Mouse (Mus musculus) C3H10T1/2 (cell line): ENCODE results near the gene Abcc3. TPM values are rescaled to one million over a fixed set of nuclear protein-coding genes. Genes with fewer than 3 reads are reported as not detected.

Experiments
- polyA plus RNA-seq, 2 experiments: library from polyadenylated mRNA; unstranded; fragments of >200 nt; fragmentation: generic; extraction: Trizol; gene quantifications; one replicate each; pipeline ENCODE4 v1.2.1; 2012; ENCODE audit warnings: missing spikeins in 2 of 2

Abcc3 gene
- polyA plus RNA-seq = 1 to 10 TPM in 1 of 2 experiments, under 1 TPM in 1; 0.28 to 3.4 TPM

GRCm38 (mm10) chr11:94392672-94393109 is at the start of gene Abcc3:
Gene Abcc3 (minus strand): TSS chr11:94392997.

GRCm38 (mm10) chr11:94327693-94328643 is 64.8 kb downstream of the Abcc3 start, which contains the start of gene Ankrd40:
Gene Ankrd40 (plus strand): TSS chr11:94328001.

DNA sequence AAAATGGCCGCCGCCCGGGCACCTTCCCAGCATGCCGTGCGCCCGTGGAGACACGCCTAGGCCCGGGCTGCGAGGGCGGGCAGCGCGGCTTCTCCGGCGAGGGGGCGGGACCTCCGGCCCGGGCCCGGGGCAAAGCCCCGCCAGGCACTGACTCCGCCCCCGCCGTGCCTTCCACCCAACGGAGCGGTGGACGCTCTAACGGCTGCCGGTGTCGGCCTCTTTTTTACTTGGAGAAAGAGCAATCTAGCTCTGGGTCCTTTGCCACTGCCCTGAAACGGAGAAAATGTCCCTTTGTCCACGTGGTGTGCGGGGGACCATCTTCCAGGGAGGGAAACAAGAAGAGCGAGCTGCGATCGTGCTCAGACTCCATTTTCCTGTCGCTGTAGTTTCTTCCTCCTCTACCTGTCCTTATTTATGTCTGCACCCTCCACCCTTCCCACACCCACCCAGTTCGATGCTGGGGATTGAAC is 70.8 kb downstream of the Abcc3 start, which contains the start of gene Luc7l3:
Gene Luc7l3, minus strand, starts transcription at position 58 of the 470 bp plus-strand sequence.

Other genes with a start within 250 kb of the Abcc3 start
- 10 to 100 TPM in 1 of 2 experiments, 1 to 10 TPM in 1; 1.6 to 30.7 TPM for gene Tob1, start 181.5 kb downstream of the Abcc3 start, polyA plus RNA-seq
- gene Wfikkn2, start 147.0 kb downstream of the Abcc3 start, polyA plus RNA-seq = under 1 TPM; 0.01 to 0.26 TPM
- gene Gm21885, start 111.1 kb downstream of the Abcc3 start, polyA plus RNA-seq = not detected
- gene Luc7l3, start 71.0 kb downstream of the Abcc3 start, polyA plus RNA-seq = 10 to 100 TPM in 1 of 2 experiments, 1 to 10 TPM in 1; 5.7 to 20.8 TPM
- gene Ankrd40, start 65.0 kb downstream of the Abcc3 start, polyA plus RNA-seq = 10 to 100 TPM; 58.6 to 60.3 TPM
- gene Cacna1g, start 81.2 kb upstream of the Abcc3 start, polyA plus RNA-seq = 10 to 100 TPM in 1 of 2 experiments, under 1 TPM in 1; 0.15 to 53.5 TPM
- gene Spata20, start 93.2 kb upstream of the Abcc3 start, polyA plus RNA-seq = 1 to 10 TPM in 1 of 2 experiments, not detected in 1; 1.1 TPM
- 1 to 10 TPM; 1.4 to 1.9 TPM for gene Epn3, start 107.0 kb upstream of the Abcc3 start, polyA plus RNA-seq
- under 1 TPM in 1 of 2 experiments, not detected in 1; 0.24 TPM for gene Mycbpap, start 128.7 kb upstream of the Abcc3 start, polyA plus RNA-seq
- gene Rsad1, start 156.3 kb upstream of the Abcc3 start, polyA plus RNA-seq = 1 to 10 TPM; 1.9 to 5.3 TPM
- gene Chad, start 172.1 kb upstream of the Abcc3 start, polyA plus RNA-seq = under 1 TPM in 1 of 2 experiments, not detected in 1; 0.08 TPM
- 1 to 10 TPM; 1.2 to 5.9 TPM for gene Acsf2, start 208.9 kb upstream of the Abcc3 start, polyA plus RNA-seq
- 100 to 1,000 TPM; 116 to 226 TPM for gene Lrrc59, start 236.8 kb upstream of the Abcc3 start, polyA plus RNA-seq